Mouse (Mus musculus) right cerebral cortex, postnatal 14 days (tissue): Measurements from ENCODE around the gene Taar8c.

Source experiments
- DNase-seq: peaks from one replicate; pipeline ENCODE4 v3.0.0; 2022

The Taar8c gene

GRCm38 (mm10) chr10:24058986-24059385 is 42.7 kb downstream of the Taar8c start:
- no peak for DNase-seq

DNA sequence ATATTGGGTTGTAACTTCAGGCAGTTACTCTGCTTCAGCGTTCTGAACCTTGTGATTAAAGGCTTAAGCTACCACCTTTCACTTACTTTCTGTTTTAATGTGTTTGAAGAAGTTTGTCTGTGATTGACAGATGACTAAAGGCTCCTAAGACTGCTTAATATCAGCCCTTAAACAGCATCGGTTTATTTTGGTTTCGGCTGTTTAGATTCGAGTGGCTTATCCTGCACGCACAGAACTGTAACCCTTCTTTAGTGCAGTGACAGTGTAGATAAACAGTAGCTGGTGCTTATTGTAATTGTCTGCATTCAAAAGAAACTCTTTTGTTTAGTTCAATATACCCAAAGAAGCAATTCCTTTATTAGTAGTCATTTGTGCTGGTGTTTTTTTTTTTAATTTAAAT is 49.7 kb downstream of the Taar8c start:
- no peak for DNase-seq
